Mouse (Mus musculus) mesoderm, embryonic 11.5 days (tissue): ENCODE measurements around the gene Drd2.

ENCODE experiments used
- DNase-seq: peaks from one replicate; pipeline ENCODE4 v3.0.0-alpha.2; 2012; ENCODE audit warnings: low read depth, low spot score

Gene Drd2

GRCm38 (mm10) chr9:49450491-49450890, 110.1 kb downstream of the Drd2 start:
- DNase-seq: no peak

GRCm38 (mm10) chr9:49452396-49452795, 112.0 kb downstream of the Drd2 start:
- no peak for DNase-seq

- no peak for DNase-seq
Observed at GRCm38 (mm10) chr9:49456136-49456535, 115.7 kb downstream of the Drd2 start.
